Mouse (Mus musculus) hindbrain, embryonic 15.5 days (tissue): ENCODE data around the gene Actr2. TPM values are rescaled to one million over a fixed set of nuclear protein-coding genes. Genes with fewer than 3 reads are reported as not detected.

Experiments
- ATAC-seq: fragments of 200-750 bp; cut with Nextera tagmentation; 2 replicates; pipeline ENCODE4 v1.8.0; 2017; ENCODE audit warnings: low read depth, moderate number of reproducible peaks, moderate TSS enrichment; ENCODE audit not compliant: low FRiP score
- H3K27ac ChIP-seq: fragments of 300-500 bp; sonication (generic); replicated peaks from 2 replicates; pipeline ENCODE4 v1.5.1; 2015; ENCODE audit warnings: mild to moderate bottlenecking, inconsistent platforms
- H3K27me3 ChIP-seq: fragments of 300-500 bp; sonication (generic); 2 replicates; pipeline ENCODE4 v1.6.1; 2015; ENCODE audit warnings: control low read depth, inconsistent platforms
- H3K36me3 ChIP-seq: fragments of 300-500 bp; sonication (generic); 2 replicates; pipeline ENCODE4 v1.6.1; 2015; ENCODE audit warnings: control low read depth, inconsistent platforms
- H3K4me1 ChIP-seq: fragments of 300-500 bp; sonication (generic); replicated peaks from 2 replicates; pipeline ENCODE4 v1.6.1; 2015; ENCODE audit warnings: control low read depth, inconsistent platforms
- H3K4me2 ChIP-seq: fragments of 300-500 bp; sonication (generic); 2 replicates; pipeline ENCODE4 v1.6.1; 2015; ENCODE audit warnings: moderate library complexity, mild to moderate bottlenecking, inconsistent platforms
- H3K4me3 ChIP-seq: fragments of 300-500 bp; sonication (generic); 2 replicates; pipeline ENCODE4 v1.5.1; 2015; ENCODE audit warnings: mild to moderate bottlenecking, inconsistent platforms
- H3K9ac ChIP-seq: fragments of 300-500 bp; sonication (generic); 2 replicates; pipeline ENCODE4 v1.6.1; 2015; ENCODE audit warnings: inconsistent platforms
- H3K9me3 ChIP-seq: fragments of 300-500 bp; sonication (generic); 2 replicates; pipeline ENCODE4 v1.6.1; 2016; ENCODE audit warnings: control low read depth, inconsistent platforms
- WGBS: fragments of 180-500 bp; shearing (Covaris S2); methylation state at CpG from one replicate; pipeline ENCODE4 v1.1.7; 2015; 5-methylcytosine and 5-hydroxymethylcytosine counted together
- polyA plus RNA-seq: library from polyadenylated mRNA; unstranded; fragments of >200 nt; fragmentation: Nextera tagmentation; extraction: Ambion mirVana; gene quantifications from 2 replicates; pipeline ENCODE4 v1.2.1, GENCODE M21; 2015

Actr2 gene
- polyA plus RNA-seq, 1 experiment from 2014 or later: 156 TPM

DNA sequence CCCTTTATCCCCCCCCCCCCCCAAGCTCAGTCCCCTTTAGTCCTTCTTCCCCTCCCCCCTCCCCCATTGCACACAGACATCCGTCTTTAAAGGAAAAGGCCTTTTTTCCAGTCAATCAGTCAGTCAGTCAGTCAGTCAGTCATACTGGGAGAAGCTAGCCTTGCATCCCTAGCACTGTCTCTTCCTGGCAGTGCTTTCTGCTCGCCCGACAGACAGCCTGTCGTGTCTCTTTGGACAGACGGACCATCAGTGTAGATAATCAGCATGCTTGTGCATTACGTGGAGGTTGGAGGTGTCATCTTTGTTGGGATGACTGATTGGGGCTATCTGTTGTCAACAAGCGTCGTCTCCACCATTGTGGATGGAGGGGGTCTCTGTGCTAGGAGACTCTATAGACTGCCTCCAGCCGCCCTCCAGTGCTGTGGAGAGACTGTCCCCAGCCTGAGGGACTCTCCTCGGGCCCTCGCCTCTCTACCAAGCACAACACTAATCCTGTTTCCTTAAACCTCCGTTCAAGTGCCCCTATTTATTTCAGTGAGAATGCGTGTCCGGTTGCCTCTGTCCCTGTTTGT lies 89.7 kb downstream of the Actr2 start:
- Histone ChIP-seq H3K9ac (no peak overlapping the region), H3K4me1 (no peaks in the 10 kb centered on the region), H3K4me2 (no peak overlapping the region), H3K27me3 (no peaks in the 10 kb centered on the region), H3K4me3 (no peak overlapping the region), H3K36me3 (peaks cover 41% of the 10 kb centered on the region), H3K9me3 (peaks cover 25% of the 10 kb centered on the region), H3K27ac (no peak overlapping the region)
- WGBS: 91% methylated on average over 14 of the region's 14 CpGs
- ATAC-seq: no peak

DNA sequence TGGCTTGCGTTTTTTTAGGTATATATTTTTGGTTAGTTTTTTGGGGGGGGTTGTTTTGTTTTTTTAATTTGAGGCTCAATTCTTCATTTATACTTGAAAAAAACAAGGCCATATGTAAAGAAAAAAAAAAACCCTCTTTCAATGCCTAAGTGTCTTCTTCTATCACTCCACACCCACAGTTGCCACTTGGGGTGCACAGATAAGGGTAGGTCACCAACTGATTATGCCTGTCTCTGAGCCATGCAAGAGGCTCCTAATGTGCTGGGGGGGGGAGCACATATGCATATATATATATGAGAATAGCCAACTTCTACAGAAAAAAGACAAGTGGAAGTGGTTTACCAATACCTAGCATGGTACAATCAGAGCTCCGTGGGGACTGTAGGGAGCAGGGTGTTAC lies 90.3 kb downstream of the Actr2 start:
- H3K9me3 ChIP-seq: peaks cover 25% of the 10 kb centered on the region
- ATAC-seq: no peak
- H3K4me1 ChIP-seq: no peaks in the 10 kb centered on the region
- H3K9ac ChIP-seq: no peak overlapping the region
- WGBS: 96% methylated on average over 2 of the region's 2 CpGs
- H3K4me3 ChIP-seq: no peak overlapping the region
- H3K4me2 ChIP-seq: no peak overlapping the region
- peaks cover 46% of the 10 kb centered on the region for H3K36me3 ChIP-seq
- no peaks in the 10 kb centered on the region for H3K27me3 ChIP-seq
- no peak overlapping the region for H3K27ac ChIP-seq

DNA sequence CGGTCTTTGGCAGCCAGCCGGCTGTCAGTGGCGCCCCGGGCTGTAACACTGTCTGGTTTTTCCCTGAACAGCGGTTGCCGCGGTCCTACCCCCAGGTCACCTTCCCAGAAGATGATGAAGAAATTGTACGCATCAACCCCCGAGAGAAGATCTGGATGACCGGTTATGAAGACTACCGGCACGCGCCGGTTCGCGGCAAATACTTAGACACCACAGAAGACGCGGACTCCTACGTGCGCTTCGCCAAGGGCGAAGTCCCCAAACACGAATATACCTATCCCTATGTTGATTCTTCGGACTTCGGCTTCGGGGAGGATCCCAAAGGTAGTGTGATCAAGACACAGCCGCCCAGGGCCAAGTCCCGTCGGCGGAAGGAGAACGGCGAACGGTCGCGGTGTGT lies 92.0 kb downstream of the Actr2 start:
- Histone ChIP-seq H3K9ac (no peak overlapping the region), H3K27ac (no peak overlapping the region), H3K4me1 (no peaks in the 10 kb centered on the region), H3K36me3 (peaks cover 54% of the 10 kb centered on the region), H3K27me3 (no peaks in the 10 kb centered on the region), H3K4me2 (no peak overlapping the region), H3K9me3 (peaks cover 25% of the 10 kb centered on the region), H3K4me3 (no peak overlapping the region)
- WGBS: 98% methylated on average over 35 of the region's 35 CpGs
- no peak for ATAC-seq

DNA sequence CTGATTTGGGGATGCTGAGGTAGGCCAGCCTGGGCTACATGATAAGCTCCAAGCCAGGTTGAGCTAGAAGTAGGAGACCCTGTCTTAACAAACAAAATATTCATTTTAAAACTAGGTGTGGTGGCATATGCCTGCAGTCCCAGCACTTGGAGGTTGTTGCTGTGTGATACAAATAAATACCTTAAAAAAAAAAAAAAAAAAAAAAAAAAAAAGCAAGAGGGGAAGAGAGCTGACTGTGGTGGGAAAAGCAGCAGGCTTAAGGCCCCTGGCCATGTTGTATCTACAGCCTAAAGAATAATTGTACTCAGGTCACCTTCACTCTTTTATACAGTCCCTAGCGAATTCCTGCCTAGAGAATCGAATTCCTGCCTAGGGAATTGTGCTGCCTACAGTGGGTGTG lies 93.8 kb downstream of the Actr2 start:
- H3K9me3 ChIP-seq: peaks cover 25% of the 10 kb centered on the region
- no peak overlapping the region for H3K4me3 ChIP-seq
- no peak overlapping the region for H3K4me2 ChIP-seq
- no peak for ATAC-seq
- H3K27ac ChIP-seq: no peak overlapping the region
- WGBS: 98% methylated on average over 2 of the region's 2 CpGs
- H3K36me3 ChIP-seq: peaks cover 57% of the 10 kb centered on the region
- no peak overlapping the region for H3K9ac ChIP-seq
- no peaks in the 10 kb centered on the region for H3K27me3 ChIP-seq
- H3K4me1 ChIP-seq: no peaks in the 10 kb centered on the region

DNA sequence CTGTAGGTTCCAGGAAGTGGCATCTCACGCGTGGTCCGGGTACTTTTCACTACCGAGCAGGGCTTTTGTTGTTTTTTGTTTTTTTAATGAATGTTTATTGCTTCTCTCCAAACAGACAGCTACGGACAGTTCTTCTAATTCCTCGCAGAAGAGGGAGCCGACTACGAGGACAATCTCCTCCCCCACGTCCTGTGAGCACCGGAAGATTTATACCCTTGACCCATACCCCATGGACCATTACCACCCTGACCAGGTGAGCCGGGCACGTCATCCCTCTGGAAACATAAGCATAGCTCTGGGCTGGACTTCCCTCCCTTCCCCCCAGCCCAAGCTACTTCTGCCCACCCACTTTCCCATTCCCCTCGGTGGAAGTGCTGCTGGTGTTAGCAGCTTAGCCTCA lies 94.8 kb downstream of the Actr2 start:
- Histone ChIP-seq H3K4me1 (no peaks in the 10 kb centered on the region), H3K27me3 (no peaks in the 10 kb centered on the region), H3K4me2 (no peak overlapping the region), H3K9me3 (peaks cover 25% of the 10 kb centered on the region), H3K9ac (no peak overlapping the region), H3K27ac (no peak overlapping the region), H3K4me3 (no peak overlapping the region), H3K36me3 (peaks cover 57% of the 10 kb centered on the region)
- 95% methylated on average over 13 of the region's 13 CpGs for WGBS
- ATAC-seq: no peak

DNA sequence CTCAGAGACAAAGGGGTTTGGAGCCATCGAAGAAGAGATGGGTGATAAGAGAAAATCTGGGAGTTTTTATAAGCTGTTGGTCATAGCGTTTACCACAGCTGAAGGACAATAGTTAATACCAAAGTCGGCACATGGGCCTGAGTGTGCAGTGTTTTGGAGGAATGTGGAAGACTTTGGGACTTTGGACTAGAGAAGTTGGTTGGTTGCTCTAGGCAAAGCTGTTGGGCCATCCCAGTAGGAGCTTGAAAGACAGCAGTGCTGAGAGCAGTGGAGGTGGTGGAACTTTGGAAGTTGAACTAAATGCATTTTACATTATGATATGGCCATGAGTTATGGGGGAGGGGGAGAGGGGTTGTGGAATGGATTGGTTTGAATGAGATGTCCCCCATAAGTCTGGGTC lies 99.3 kb downstream of the Actr2 start:
- no peak overlapping the region for H3K9ac ChIP-seq
- H3K4me3 ChIP-seq: no peak overlapping the region
- peaks cover 33% of the 10 kb centered on the region for H3K36me3 ChIP-seq
- peaks cover 16% of the 10 kb centered on the region for H3K4me1 ChIP-seq
- no peak overlapping the region for H3K27ac ChIP-seq
- H3K9me3 ChIP-seq: no peaks in the 10 kb centered on the region
- no peak for ATAC-seq
- 96% methylated on average over 3 of the region's 3 CpGs for WGBS
- H3K4me2 ChIP-seq: no peak overlapping the region
- no peaks in the 10 kb centered on the region for H3K27me3 ChIP-seq

Other genes with a start within 250 kb of the Actr2 start
- 6.9 and 7.3 TPM in 2 replicates for gene Spred2, start 188.5 kb downstream of the Actr2 start, polyA plus RNA-seq
- gene Rab1a, start 88.5 kb upstream of the Actr2 start, polyA plus RNA-seq: 291 and 306 TPM in 2 replicates
- gene Cep68, start 136.5 kb upstream of the Actr2 start, polyA plus RNA-seq: 27.1 and 30.5 TPM in 2 replicates
- 65.5 and 65.6 TPM in 2 replicates for gene Slc1a4, start 219.8 kb upstream of the Actr2 start, polyA plus RNA-seq